Mouse (Mus musculus): ENCODE data around the gene Pde6g. TPM values are rescaled to one million over a fixed set of nuclear protein-coding genes. Genes with fewer than 3 reads are reported as not detected.

Gene Pde6g
- polyA plus RNA-seq, 1 experiment from 2014 or later: 0.27 TPM

GRCm38 (mm10) chr11:120405867-120406266 is 47.4 kb downstream of the Pde6g start:
- 97% methylated on average over 3 of the region's 3 CpGs for WGBS
- no peak for ATAC-seq (ENCODE audit: low FRiP score, low read depth)
- H3K36me3 ChIP-seq: peaks cover 95% of the 10 kb centered on the region

GRCm38 (mm10) chr11:120404814-120405213 is 48.5 kb downstream of the Pde6g start:
- Histone ChIP-seq H3K9ac (no peak overlapping the region), H3K4me1 (no peaks in the 10 kb centered on the region), H3K9me3 (no peaks in the 10 kb centered on the region), H3K4me3 (no peak overlapping the region), H3K4me2 (replicated peaks) (no peak overlapping the region), H3K36me3 (peaks cover 95% of the 10 kb centered on the region), H3K27me3 (replicated peaks) (no peaks in the 10 kb centered on the region), H3K27ac (no peak overlapping the region)
- ATAC-seq (ENCODE audit: low FRiP score, low read depth): no peak
- WGBS: 96% methylated on average over 1 of the region's 1 CpGs

More at GRCm38 (mm10) chr11:120405867-120406266, 47.4 kb downstream of the Pde6g start:
- Histone ChIP-seq H3K9me3 (no peaks in the 10 kb centered on the region), H3K27me3 (replicated peaks) (no peaks in the 10 kb centered on the region), H3K9ac (no peak overlapping the region), H3K4me2 (replicated peaks) (no peak overlapping the region), H3K4me3 (no peak overlapping the region), H3K27ac (no peak overlapping the region), H3K4me1 (no peaks in the 10 kb centered on the region)

- H3K9me3 ChIP-seq: no peaks in the 10 kb centered on the region
- H3K4me3 ChIP-seq: no peak overlapping the region
- no peak overlapping the region for H3K4me2 ChIP-seq (replicated peaks)
- no peak for ATAC-seq (ENCODE audit: low FRiP score, low read depth)
- no peak overlapping the region for H3K27ac ChIP-seq
- no peaks in the 10 kb centered on the region for H3K4me1 ChIP-seq
- WGBS: 96% methylated on average over 2 of the region's 2 CpGs
- peaks cover 83% of the 10 kb centered on the region for H3K36me3 ChIP-seq
- H3K9ac ChIP-seq: no peak overlapping the region
- no peaks in the 10 kb centered on the region for H3K27me3 ChIP-seq (replicated peaks)
These were observed 54.0 kb downstream of the Pde6g start for GRCm38 (mm10) chr11:120399319-120399718.

Other genes starting within 250 kb of the Pde6g start
- 21.6 and 22.8 TPM in 2 replicates for gene Bahcc1, start 220.6 kb downstream of the Pde6g start, polyA plus RNA-seq (2016; fragmentation: Nextera tagmentation; extraction: Ambion mirVana)
- gene Actg1, start 105.0 kb downstream of the Pde6g start, polyA plus RNA-seq (2016; fragmentation: Nextera tagmentation; extraction: Ambion mirVana): 3,655 and 3,681 TPM in 2 replicates
- gene Fscn2, start 92.0 kb downstream of the Pde6g start, polyA plus RNA-seq (2016; fragmentation: Nextera tagmentation; extraction: Ambion mirVana): 1.1 and 1.6 TPM in 2 replicates
- 51.0 and 53.4 TPM in 2 replicates for gene Faap100, start 74.7 kb downstream of the Pde6g start, polyA plus RNA-seq (2016; fragmentation: Nextera tagmentation; extraction: Ambion mirVana)
- 47.2 and 54.6 TPM in 2 replicates for gene Nploc4, start 15.8 kb downstream of the Pde6g start, polyA plus RNA-seq (2016; fragmentation: Nextera tagmentation; extraction: Ambion mirVana)
- 0.15 TPM in 1 of 2 replicates, not detected in the other for gene Tspan10, start 10.9 kb downstream of the Pde6g start, polyA plus RNA-seq (2016; fragmentation: Nextera tagmentation; extraction: Ambion mirVana)
- gene Oxld1, start 4.6 kb upstream of the Pde6g start, polyA plus RNA-seq (2016; fragmentation: Nextera tagmentation; extraction: Ambion mirVana): 12.5 and 13.8 TPM in 2 replicates
- gene Ccdc137, start 4.6 kb upstream of the Pde6g start, polyA plus RNA-seq (2016; fragmentation: Nextera tagmentation; extraction: Ambion mirVana): 30.9 and 34.7 TPM in 2 replicates
- gene Arl16, start 14.1 kb upstream of the Pde6g start, polyA plus RNA-seq (2016; fragmentation: Nextera tagmentation; extraction: Ambion mirVana): 63.6 and 64.5 TPM in 2 replicates
- 116 and 117 TPM in 2 replicates for gene Mrpl12, start 31.1 kb upstream of the Pde6g start, polyA plus RNA-seq (2016; fragmentation: Nextera tagmentation; extraction: Ambion mirVana)
- gene Slc25a10, start 38.3 kb upstream of the Pde6g start, polyA plus RNA-seq (2016; fragmentation: Nextera tagmentation; extraction: Ambion mirVana): 37.9 TPM in 2 replicates
- 0.13 and 0.22 TPM in 2 replicates for gene Gcgr, start 77.2 kb upstream of the Pde6g start, polyA plus RNA-seq (2016; fragmentation: Nextera tagmentation; extraction: Ambion mirVana)
- gene Mcrip1, start 96.2 kb upstream of the Pde6g start, polyA plus RNA-seq (2016; fragmentation: Nextera tagmentation; extraction: Ambion mirVana): 234 and 239 TPM in 2 replicates
- gene Ppp1r27, start 97.6 kb upstream of the Pde6g start, polyA plus RNA-seq (2016; fragmentation: Nextera tagmentation; extraction: Ambion mirVana): not detected in 2 replicates
- gene P4hb, start 119.8 kb upstream of the Pde6g start, polyA plus RNA-seq (2016; fragmentation: Nextera tagmentation; extraction: Ambion mirVana): 425 and 451 TPM in 2 replicates
- gene Arhgdia, start 128.1 kb upstream of the Pde6g start, polyA plus RNA-seq (2016; fragmentation: Nextera tagmentation; extraction: Ambion mirVana): 582 and 606 TPM in 2 replicates
- gene Alyref, start 144.9 kb upstream of the Pde6g start, polyA plus RNA-seq (2016; fragmentation: Nextera tagmentation; extraction: Ambion mirVana): 509 and 592 TPM in 2 replicates
- gene Anapc11, start 144.9 kb upstream of the Pde6g start, polyA plus RNA-seq (2016; fragmentation: Nextera tagmentation; extraction: Ambion mirVana): 162 and 172 TPM in 2 replicates
- gene Npb, start 155.0 kb upstream of the Pde6g start, polyA plus RNA-seq (2016; fragmentation: Nextera tagmentation; extraction: Ambion mirVana): 0.80 and 0.83 TPM in 2 replicates
- gene Pcyt2, start 164.4 kb upstream of the Pde6g start, polyA plus RNA-seq (2016; fragmentation: Nextera tagmentation; extraction: Ambion mirVana): 151 and 155 TPM in 2 replicates
- 46.8 and 56.5 TPM in 2 replicates for gene Sirt7, start 171.7 kb upstream of the Pde6g start, polyA plus RNA-seq (2016; fragmentation: Nextera tagmentation; extraction: Ambion mirVana)
- 39.7 and 40.4 TPM in 2 replicates for gene Mafg, start 180.1 kb upstream of the Pde6g start, polyA plus RNA-seq (2016; fragmentation: Nextera tagmentation; extraction: Ambion mirVana)
- gene Pycr1, start 190.3 kb upstream of the Pde6g start, polyA plus RNA-seq (2016; fragmentation: Nextera tagmentation; extraction: Ambion mirVana): 27.2 and 27.8 TPM in 2 replicates
- 0.81 and 1.1 TPM in 2 replicates for gene Myadml2, start 194.7 kb upstream of the Pde6g start, polyA plus RNA-seq (2016; fragmentation: Nextera tagmentation; extraction: Ambion mirVana)
- gene Notum, start 207.7 kb upstream of the Pde6g start, polyA plus RNA-seq (2016; fragmentation: Nextera tagmentation; extraction: Ambion mirVana): 3.1 and 3.4 TPM in 2 replicates
- 139 and 155 TPM in 2 replicates for gene Aspscr1, start 219.5 kb upstream of the Pde6g start, polyA plus RNA-seq (2016; fragmentation: Nextera tagmentation; extraction: Ambion mirVana)